Mouse (Mus musculus): ENCODE measurements around the gene Il22ra2.

DNA sequence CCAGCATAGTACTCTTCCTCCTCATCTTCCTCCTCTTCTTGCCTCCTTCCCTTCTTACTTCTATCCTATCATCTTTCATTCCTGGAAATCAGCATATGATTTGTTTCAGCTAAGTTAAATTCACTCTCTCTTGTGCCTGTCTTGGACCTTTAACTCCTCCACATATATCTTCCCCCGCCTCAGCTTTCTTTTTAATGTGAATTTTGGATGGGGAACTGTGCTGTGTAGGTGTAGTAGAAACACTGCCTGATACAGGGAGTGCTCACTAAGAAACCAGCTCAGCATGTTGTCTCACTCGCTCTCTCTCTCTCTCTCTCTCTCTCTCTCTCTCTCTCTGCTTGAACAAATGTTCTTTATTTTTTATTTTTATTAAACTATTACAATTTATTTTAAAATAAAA is 23.3 kb downstream of the Il22ra2 start:
- TF ChIP-seq CTCF (IDR thresholded peaks at IDR 0.05; ENCODE audit: borderline replicate concordance, control insufficient read depth, extremely low read depth, insufficient read depth, low read length, poor library complexity) (no peak), POLR2A (IDR thresholded peaks at IDR 0.05; ENCODE audit: control insufficient read depth, extremely low read depth, insufficient read depth, low read length, poor library complexity) (no peak)

All from thymus, adult 2 months (tissue).